Mouse (Mus musculus): ENCODE measurements around the gene 2310030G06Rik. TPM values are rescaled to one million over a fixed set of nuclear protein-coding genes. Genes with fewer than 3 reads are reported as not detected.

Gene 2310030G06Rik
- total RNA-seq (2021) = 1 to 10 TPM; 1.5 to 6.5 TPM
- long read RNA-seq, experiment 1, partial matches to known transcripts = 0 of 1 reads
- long read RNA-seq, experiment 1, other reads (novel, unspliced or antisense) = 0 of 1 reads
- long read RNA-seq, experiment 2, partial matches to known transcripts = 1 of 3 reads
- long read RNA-seq, experiment 2, other reads (novel, unspliced or antisense) = 0 of 3 reads

DNA sequence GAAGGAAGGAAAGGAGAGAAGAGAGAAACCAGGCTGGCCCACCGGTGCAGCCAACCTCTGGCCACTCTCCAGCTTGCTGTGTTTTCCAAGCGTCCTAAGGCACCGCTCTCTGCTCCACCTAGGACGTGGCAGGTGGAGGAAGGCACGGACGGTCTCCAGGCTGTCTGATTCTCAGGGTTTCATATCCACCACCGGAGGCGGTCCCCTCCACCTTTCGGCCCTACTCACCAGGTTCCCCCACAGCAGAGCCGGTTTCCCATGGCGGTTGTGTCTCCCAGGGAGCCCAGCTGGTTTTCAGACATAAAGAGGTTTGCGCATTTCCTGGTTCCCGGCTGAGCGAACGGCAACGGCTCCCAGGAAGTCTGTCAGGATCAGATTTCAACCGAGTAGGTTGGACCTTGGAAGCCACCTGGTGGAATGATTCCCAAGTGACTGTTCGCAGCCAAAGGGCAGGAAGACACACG is at the start of gene 2310030G06Rik:
Gene 2310030G06Rik (minus strand): TSS at position 323 of the 464 bp plus-strand sequence.
- DNase-seq = no peak

- DNase-seq = no peak
Observed at GRCm38 (mm10) chr9:50795266-50795665, 48.9 kb upstream of the 2310030G06Rik start.

DNA sequence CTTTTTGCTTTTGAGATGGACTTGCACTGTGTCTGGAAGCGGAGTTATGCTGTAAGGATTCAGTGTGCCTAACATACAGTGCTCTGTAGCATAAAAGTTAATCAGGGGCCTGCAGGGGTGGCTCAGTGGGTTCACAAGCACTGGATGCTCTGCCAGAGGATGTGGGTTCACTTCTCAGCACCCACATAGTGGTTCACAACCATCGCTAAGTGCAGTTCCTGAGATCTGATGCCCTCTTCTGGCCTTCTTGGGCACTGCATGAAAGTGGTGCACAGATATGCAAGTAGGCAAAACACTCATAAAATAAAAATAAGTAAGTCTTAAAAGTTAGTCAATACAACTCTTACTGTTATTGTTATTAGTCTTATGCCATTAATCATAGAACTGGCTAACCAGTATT is 35.8 kb upstream of the 2310030G06Rik start:
- DNase-seq = no peak

GRCm38 (mm10) chr9:50776162-50776760 is 29.9 kb upstream of the 2310030G06Rik start:
- DNase-seq = no peak

GRCm38 (mm10) chr9:50775662-50776126 is 29.4 kb upstream of the 2310030G06Rik start:
- no peak for DNase-seq

- DNase-seq = peak; percentile 84
Observed at GRCm38 (mm10) chr9:50774991-50775612, 28.8 kb upstream of the 2310030G06Rik start, which contains the start of the genes Alg9 and 1110032A03Rik. TSS of gene Alg9 (plus strand) at chr9:50775019. TSS of gene 1110032A03Rik (minus strand) at chr9:50775520.

- no peak for DNase-seq
Observed at GRCm38 (mm10) chr9:50774026-50774462, 27.7 kb upstream of the 2310030G06Rik start.

DNA sequence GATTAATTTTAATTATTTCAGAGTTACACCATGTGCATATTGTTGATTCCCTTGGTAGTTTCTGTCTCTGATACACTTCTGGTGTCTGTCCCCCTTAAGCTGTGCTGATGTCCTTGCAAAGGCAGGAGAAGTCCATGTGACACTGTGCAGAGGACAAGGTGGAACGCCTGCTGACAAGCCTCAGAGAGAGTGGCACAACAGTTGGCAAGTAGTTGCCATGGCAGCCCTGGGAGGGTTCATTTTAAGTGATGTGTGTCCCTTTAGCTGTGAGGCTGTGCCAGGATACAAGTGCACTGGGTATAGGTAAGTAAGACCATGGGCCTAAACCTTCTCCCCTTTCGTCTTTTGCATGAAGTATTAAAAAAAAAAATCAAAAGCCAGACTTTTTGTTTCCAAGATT is 23.7 kb upstream of the 2310030G06Rik start:
- DNase-seq = no peak

DNA sequence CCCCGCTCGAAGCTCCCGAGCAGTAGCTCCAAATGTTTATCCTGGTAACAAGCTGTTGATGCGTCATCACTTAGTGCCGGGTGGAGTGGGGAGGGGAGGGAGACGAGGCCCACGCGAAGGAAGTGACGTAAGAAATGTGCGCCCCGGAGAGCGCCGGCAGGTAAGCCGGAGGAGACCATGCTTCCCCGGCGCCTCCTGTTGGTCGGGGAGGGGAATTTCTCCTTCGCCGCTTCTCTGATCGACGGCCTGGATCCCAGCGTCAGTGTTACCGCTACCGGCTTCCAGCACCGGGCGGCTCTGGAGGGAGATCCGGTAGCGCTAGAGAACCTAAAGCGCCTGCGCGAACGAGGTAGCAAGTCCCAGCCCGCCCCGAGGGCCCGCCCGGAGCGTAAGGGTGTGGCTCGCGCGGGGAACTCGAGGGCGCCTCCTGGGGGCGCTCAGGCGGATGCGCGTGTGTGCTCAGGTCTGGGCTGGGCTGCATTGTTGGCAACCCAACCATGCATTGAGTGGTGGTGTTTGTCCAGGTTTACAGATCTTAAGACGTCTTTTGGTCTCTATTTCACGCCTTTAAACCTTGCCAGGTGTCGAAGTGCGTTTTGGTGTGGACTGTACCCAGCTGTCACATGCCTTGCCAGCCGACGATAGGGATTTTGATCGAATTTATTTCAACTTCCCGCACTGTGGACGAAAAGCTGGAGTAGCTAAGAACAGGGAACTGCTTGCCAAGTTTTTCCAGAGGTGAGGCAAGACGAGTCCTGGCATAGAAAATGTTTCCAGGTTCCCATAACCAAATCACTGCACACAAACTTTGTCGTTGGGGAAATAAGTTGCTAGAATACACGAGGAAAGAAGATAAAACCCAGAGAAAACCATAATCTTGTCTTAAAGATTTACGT is 22.0 kb upstream of the 2310030G06Rik start, which contains the start of gene Fdxacb1:
Gene Fdxacb1 (plus strand): TSS at position 130 of the 896 bp plus-strand sequence.
- DNase-seq = peak; percentile 96

- no peak for DNase-seq
Observed at GRCm38 (mm10) chr9:50767531-50768106, 21.3 kb upstream of the 2310030G06Rik start.

GRCm38 (mm10) chr9:50763331-50763730 is 17.0 kb upstream of the 2310030G06Rik start:
- DNase-seq = no peak

DNA sequence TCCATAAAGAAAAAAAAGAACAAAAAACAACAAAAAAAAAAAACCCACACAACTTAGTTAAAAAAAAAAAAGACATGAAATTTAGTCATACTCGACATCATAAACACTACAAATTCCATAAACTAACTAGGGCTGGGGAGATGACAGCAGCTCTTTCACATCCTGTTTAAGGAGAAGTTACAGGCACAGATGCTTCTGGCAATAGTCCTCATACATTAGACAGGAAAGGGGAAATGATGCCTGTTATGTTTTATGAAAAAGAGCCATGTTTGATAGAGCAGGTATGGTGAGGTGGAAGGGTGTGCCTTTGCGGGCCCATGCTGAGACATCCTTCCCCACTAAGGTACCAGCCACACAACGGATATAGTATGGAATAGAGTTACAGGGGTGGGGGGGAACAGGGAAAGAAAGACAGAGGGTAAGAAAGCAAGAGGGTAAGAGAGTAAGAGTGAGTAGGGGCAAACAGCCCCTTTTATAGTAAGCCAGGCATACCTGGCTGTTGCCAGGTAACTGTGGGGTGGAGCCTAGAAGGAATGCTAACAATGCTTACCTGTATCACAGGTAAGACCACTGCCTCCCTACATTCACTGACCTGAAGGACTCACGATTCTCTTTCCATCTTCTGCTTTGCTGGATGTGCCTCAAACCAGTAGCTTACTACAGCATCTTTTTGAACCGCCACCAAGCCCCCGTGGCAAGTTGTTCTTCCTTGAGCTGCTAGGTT is 15.3 kb upstream of the 2310030G06Rik start:
- no peak for DNase-seq

DNA sequence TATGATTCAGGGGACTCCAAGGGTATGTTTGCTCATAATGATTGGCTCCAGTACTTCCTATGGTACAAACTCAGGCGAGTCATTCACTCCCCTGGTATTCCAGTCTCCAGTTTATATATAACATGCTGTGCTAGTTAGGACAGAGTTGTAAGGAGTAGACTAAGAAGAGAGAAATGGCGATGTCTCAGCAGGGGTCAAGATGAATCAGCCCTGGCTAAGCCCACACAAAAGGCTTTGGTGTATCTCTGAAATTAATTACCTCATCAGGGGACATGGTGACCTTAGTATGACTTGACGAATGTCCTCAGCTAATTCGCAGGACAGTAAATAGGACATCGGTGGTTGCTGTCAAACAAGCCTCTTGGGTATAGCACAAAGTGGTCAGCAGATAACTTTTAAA is 10.4 kb upstream of the 2310030G06Rik start:
- no peak for DNase-seq

- DNase-seq = peak; percentile 20
Observed at GRCm38 (mm10) chr9:50753947-50754346, 7.6 kb upstream of the 2310030G06Rik start.

DNA sequence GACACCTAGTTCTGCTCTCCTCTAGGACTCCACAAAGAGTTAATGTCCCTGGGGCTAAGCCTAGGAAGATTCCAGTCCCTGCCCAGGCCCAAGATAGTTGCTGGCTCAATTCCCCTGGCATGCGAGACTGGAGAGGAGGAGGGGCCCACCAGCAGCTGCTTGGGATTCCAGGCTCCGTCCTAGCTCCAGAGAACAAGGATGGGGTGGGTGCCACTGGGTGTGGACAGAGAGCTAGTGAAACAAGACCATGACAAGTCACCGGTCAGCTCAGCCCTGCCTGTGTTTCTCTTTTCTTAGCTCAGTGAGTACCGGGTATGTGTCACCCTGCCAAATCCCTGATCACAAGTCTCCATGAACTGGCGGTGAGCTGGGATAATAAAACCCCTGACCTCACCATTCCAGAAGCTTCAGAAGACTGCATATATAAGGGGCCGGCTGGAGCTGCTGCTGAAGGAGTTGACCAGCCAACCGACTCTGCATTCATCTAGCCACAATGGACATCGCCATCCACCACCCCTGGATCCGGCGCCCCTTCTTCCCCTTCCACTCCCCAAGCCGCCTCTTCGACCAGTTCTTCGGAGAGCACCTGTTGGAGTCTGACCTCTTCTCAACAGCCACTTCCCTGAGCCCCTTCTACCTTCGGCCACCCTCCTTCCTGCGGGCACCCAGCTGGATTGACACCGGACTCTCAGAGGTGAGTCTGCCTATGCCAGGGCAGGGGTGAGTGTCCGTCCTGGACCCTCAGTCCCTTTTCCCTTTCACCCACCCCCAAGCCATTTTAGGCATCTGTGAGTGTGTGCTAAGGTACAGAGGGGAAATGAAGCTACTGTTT is 6.7 kb upstream of the 2310030G06Rik start:
- DNase-seq = peak; percentile 96

DNA sequence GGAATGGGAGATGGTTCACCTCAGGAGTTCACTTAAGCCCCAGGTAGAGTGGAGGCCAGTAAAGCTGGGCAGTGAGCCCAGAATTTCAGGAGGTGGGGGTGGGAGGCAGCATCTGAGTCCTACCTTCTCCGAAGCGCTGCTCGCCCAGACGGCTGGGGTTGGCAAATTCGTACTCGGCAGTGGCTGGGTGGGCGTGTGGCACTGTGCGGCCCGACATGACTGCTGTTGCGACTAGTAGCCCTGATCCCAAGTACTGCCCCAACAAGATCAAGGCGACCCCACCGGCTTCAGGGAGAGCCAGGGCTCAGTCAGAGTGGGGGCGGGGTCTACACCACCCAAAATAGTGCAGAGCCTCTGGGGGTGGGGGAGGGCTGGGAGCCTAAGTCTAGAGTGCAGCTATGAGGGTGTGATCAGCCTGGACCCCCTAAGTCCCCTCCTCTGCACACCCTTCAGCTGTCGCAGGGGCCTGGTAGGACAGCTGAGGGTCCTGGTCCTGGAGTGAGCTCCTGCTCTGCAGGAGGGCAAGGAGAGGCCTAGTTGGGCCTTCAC is 5.8 kb upstream of the 2310030G06Rik start, which contains the start of gene Hspb2:
Gene Hspb2 (minus strand): TSS at position 301 of the 549 bp plus-strand sequence.
- DNase-seq = peak; percentile 75

DNA sequence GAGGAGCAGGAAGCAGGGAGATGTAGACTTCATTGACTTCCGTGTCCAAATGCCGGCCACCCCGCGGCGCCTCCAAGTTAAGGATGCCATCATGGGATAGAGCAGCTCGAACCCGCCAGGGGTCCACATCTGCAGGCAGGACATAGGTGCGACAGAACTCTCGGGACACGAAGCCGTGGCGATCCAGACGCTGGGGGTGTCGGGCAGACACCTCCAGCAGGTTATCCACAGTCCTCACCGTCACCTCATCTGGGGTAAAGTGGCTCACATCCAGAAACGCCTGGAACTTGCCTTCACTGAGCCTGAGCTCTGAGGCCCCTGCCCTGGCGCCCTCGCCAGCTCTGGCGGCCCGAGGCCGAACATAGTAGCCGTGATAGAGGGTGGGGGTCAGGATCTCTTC is 5.0 kb upstream of the 2310030G06Rik start, which contains the start of gene Cryab:
Gene Cryab (plus strand): TSS at position 3 of the 400 bp plus-strand sequence.
- DNase-seq = peak; percentile 38

DNA sequence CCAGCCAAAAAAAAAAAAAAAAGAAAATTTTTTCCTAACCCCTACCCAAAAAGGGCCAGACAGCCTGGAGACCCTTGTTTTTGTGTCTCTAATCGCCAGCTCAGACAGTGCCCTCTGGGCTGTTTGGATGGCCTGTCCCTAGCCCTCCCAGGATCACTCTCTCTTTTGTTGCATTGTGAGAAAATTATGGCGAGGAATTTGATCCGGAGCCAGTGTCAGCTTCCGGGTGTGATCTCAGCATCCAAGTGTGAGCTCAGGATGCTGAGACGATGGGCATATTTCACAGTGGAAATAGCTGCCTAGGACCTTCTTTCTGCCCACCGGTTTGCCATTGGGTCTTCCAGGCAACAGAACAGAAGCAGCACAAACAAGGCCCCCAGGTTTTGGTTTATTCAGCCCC is 4.4 kb upstream of the 2310030G06Rik start:
- DNase-seq = no peak

GRCm38 (mm10) chr9:50745806-50746205 is 530 bp downstream of the 2310030G06Rik start:
- DNase-seq = no peak
